Mouse (Mus musculus) embryonic facial prominence, embryonic 14.5 days (tissue): ENCODE results near the gene Rhox4f. TPM values are rescaled to one million over a fixed set of nuclear protein-coding genes. Genes with fewer than 3 reads are reported as not detected.
"Not testable (repeated sequence)": the region's sequence is repeated elsewhere in the genome, so short reads cannot be mapped to it uniquely, and the experiment has no call there.

Experiments used
- ATAC-seq: fragments of 200-750 bp; cut with Nextera tagmentation; 2 replicates; pipeline ENCODE4 v1.8.0; 2017; ENCODE audit warnings: low read depth, moderate number of reproducible peaks, moderate TSS enrichment
- DNase-seq: peaks from one replicate; pipeline ENCODE4 v3.0.0-alpha.2; 2015; ENCODE audit warnings: low spot score
- H3K27ac ChIP-seq: fragments of 300-500 bp; sonication (generic); replicated peaks from 2 replicates; pipeline ENCODE4 v1.5.1; 2014; ENCODE audit warnings: low read depth, mild to moderate bottlenecking, low read length, moderate library complexity
- H3K27me3 ChIP-seq: fragments of 300-500 bp; sonication (generic); replicated peaks from 2 replicates; pipeline ENCODE4 v1.6.1; 2014; ENCODE audit warnings: low read length; ENCODE audit not compliant: control insufficient read depth, insufficient read depth
- H3K36me3 ChIP-seq: fragments of 300-500 bp; sonication (generic); 2 replicates; pipeline ENCODE4 v1.6.1; 2014; ENCODE audit warnings: low read length, mixed read lengths; ENCODE audit not compliant: control insufficient read depth, insufficient read depth
- H3K4me1 ChIP-seq: fragments of 300-500 bp; sonication (generic); 2 replicates; pipeline ENCODE4 v1.6.1; 2014; ENCODE audit warnings: antibody characterized with exemption, low read length; ENCODE audit not compliant: control insufficient read depth, insufficient read depth
- H3K4me2 ChIP-seq: fragments of 300-500 bp; sonication (generic); 2 replicates; pipeline ENCODE4 v1.6.1; 2014; ENCODE audit warnings: low read depth, mild to moderate bottlenecking, low read length, moderate library complexity, mixed read lengths
- H3K4me3 ChIP-seq: fragments of 300-500 bp; sonication (generic); 2 replicates; pipeline ENCODE4 v1.5.1; 2014; ENCODE audit warnings: low read depth, mild to moderate bottlenecking, low read length
- H3K9ac ChIP-seq: fragments of 300-500 bp; sonication (generic); 2 replicates; pipeline ENCODE4 v1.6.1; 2014; ENCODE audit warnings: low read depth, mild to moderate bottlenecking, low read length, moderate library complexity, mixed read lengths
- H3K9me3 ChIP-seq: fragments of 300-500 bp; sonication (generic); 2 replicates; pipeline ENCODE4 v1.6.1; 2016; ENCODE audit warnings: low read length; ENCODE audit not compliant: control insufficient read depth
- WGBS: fragments of 180-500 bp; shearing (Covaris S2); extraction: QIAGEN DNeasy Blood & Tissue Kit; methylation state at CpG from one replicate; pipeline ENCODE4 v1.1.7; 2014; 5-methylcytosine and 5-hydroxymethylcytosine counted together
- polyA plus RNA-seq: library from polyadenylated mRNA; unstranded; fragments of >200 nt; fragmentation: Nextera tagmentation; extraction: Ambion mirVana; gene quantifications from 2 replicates; pipeline ENCODE4 v1.2.1, GENCODE M21; 2014

Gene Rhox4f
- polyA plus RNA-seq, result not detected in 2 replicates

GRCm38 (mm10) chrX:37607604-37608003 lies at the start of gene Rhox4f:
Gene Rhox4f (minus strand): TSS chrX:37607704.
- H3K36me3 ChIP-seq, DNase-seq, ATAC-seq, H3K4me1 ChIP-seq, H3K27ac ChIP-seq, H3K9ac ChIP-seq, H3K4me2 ChIP-seq, H3K27me3 ChIP-seq, H3K4me3 ChIP-seq, H3K9me3 ChIP-seq: not testable (repeated sequence)
- 92% methylated on average over 15 of the region's 19 CpGs for WGBS

- H3K9me3 ChIP-seq, H3K27ac ChIP-seq, H3K4me2 ChIP-seq, H3K36me3 ChIP-seq, H3K27me3 ChIP-seq, H3K4me3 ChIP-seq, H3K4me1 ChIP-seq, ATAC-seq, DNase-seq, H3K9ac ChIP-seq: not testable (repeated sequence)
- WGBS, result 96% methylated on average over 13 of the region's 20 CpGs
Observed at GRCm38 (mm10) chrX:37651227-37651626, 43.7 kb upstream of the Rhox4f start, which contains the start of gene Rhox4g. Gene Rhox4g (minus strand): TSS chrX:37651327.

DNA sequence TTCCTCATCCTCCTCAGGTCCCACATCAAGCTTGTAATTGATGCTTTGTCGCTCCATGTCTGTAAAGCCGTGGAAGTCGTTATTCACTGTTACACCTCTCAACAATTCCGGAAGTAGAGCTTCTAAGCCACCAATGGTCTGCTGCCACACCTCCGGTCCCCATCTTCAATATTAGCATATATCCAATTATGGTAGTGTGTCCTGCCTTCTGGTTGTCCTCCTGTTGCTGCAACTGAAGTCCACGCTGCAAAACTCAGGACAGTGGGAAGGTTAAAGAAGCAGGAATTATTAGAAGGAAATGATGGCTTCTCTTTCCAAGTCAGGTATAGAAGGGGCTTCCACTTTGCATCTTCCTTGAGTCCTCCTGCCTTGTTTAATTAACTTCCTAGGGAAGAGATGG lies 35.9 kb upstream of the Rhox4f start, which contains the start of gene Rhox2g:
Gene Rhox2g (minus strand): TSS at position 101 of the 400 bp plus-strand sequence.
- H3K27ac ChIP-seq, ATAC-seq, H3K4me2 ChIP-seq, DNase-seq, H3K4me1 ChIP-seq, H3K27me3 ChIP-seq, H3K9ac ChIP-seq, H3K4me3 ChIP-seq, H3K9me3 ChIP-seq, H3K36me3 ChIP-seq: not testable (repeated sequence)
- 85% methylated on average over 6 of the region's 6 CpGs for WGBS

DNA sequence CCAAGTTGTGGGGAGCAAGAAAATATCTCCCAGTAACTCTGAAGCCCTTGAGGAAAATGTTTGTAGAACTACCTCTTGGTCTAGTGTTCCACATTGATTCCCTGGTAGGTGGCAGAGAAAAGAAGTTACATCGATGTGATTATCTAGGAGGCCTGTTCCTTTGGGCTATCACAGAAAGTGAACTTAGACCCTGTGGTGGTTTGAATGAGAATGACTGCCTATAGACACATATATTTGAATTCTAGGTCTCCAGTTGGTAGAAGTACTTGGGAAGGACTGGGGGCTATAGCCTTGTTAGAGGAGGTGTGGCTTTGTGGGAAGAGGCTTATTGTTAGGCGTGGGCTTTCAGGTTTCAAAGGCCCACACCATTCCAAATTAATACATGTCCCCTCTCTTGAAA lies 21.0 kb upstream of the Rhox4f start, which contains the start of gene Rhox3g:
Gene Rhox3g (minus strand): TSS at position 101 of the 400 bp plus-strand sequence.
- not testable (repeated sequence) for H3K4me2 ChIP-seq, H3K9ac ChIP-seq, H3K36me3 ChIP-seq, H3K27me3 ChIP-seq, ATAC-seq, H3K9me3 ChIP-seq, DNase-seq, H3K4me3 ChIP-seq, H3K27ac ChIP-seq, H3K4me1 ChIP-seq
- WGBS, result 89% methylated on average over 2 of the region's 2 CpGs

DNA sequence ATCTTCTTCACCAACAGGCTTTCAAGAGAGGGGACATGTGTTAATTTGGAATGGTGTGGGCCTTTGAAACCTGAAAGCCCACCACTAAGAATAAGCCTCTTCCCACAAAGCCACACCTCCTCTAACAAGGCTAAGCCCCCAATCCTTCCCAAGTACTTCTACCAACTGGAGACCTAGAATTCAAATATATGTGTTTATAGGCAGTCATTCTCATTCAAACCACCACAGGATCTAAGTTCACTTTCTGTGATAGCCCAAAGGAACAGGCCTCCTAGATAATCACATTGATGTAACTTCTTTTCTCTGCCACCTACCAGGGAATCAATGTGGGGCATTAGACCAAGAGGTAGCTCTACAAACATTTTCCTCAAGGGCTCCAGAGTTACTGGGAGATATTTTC lies 26.8 kb downstream of the Rhox4f start, which contains the start of gene Rhox3f:
Gene Rhox3f (plus strand): TSS at position 301 of the 400 bp plus-strand sequence.
- not testable (repeated sequence) for H3K27ac ChIP-seq, H3K4me1 ChIP-seq, H3K9ac ChIP-seq, H3K4me2 ChIP-seq, ATAC-seq, DNase-seq, H3K4me3 ChIP-seq, H3K36me3 ChIP-seq, H3K9me3 ChIP-seq, H3K27me3 ChIP-seq

- 37% methylated on average over 2 of the region's 2 CpGs for WGBS
- not testable (repeated sequence) for H3K9me3 ChIP-seq, H3K27me3 ChIP-seq, H3K36me3 ChIP-seq, H3K27ac ChIP-seq, H3K4me2 ChIP-seq, H3K4me1 ChIP-seq, ATAC-seq, H3K4me3 ChIP-seq, H3K9ac ChIP-seq
- peak; percentile 16 for DNase-seq
Observed at GRCm38 (mm10) chrX:37572638-37573037, 34.9 kb downstream of the Rhox4f start.

GRCm38 (mm10) chrX:37571105-37571504 lies 36.4 kb downstream of the Rhox4f start, which contains the start of gene Rhox2f:
Gene Rhox2f (plus strand): TSS chrX:37571405.
- H3K27me3 ChIP-seq, ATAC-seq: not testable (repeated sequence)
- WGBS, result 87% methylated on average over 4 of the region's 8 CpGs

DNA sequence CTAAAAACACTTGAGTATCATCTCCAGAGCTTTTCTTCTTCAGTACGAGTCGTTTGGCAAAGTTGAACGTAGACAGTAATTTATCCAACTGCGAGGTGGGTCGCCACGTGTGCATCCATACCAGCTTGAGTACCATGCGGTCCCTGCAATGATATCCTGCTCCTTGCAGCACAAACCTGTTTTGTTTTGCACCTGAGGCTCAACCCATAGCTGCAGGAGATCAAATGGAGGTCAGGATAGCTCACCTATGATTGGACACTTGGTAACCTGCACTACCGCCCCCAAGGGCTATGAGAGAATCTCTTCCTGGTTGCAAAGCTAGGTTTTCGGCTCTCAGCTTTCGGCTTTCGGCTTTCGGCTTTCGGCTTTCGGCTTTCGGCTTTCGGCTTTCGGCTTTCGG lies 50.4 kb downstream of the Rhox4f start, which contains the start of gene Rhox4e:
Gene Rhox4e (plus strand): TSS at position 301 of the 400 bp plus-strand sequence.
- H3K36me3 ChIP-seq, H3K9me3 ChIP-seq, H3K4me2 ChIP-seq, H3K9ac ChIP-seq, H3K27me3 ChIP-seq, H3K27ac ChIP-seq, H3K4me1 ChIP-seq, ATAC-seq, DNase-seq, H3K4me3 ChIP-seq: not testable (repeated sequence)
- WGBS, result 90% methylated on average over 10 of the region's 18 CpGs

More at GRCm38 (mm10) chrX:37571105-37571504, 36.4 kb downstream of the Rhox4f start, which contains the start of gene Rhox2f:
- H3K4me3 ChIP-seq, DNase-seq, H3K27ac ChIP-seq, H3K9ac ChIP-seq, H3K4me2 ChIP-seq, H3K9me3 ChIP-seq, H3K36me3 ChIP-seq, H3K4me1 ChIP-seq: not testable (repeated sequence)
